Mouse (Mus musculus) neutrophil, adult 5-6 weeks (primary cell): ENCODE measurements around the gene Dlg1. TPM values are rescaled to one million over a fixed set of nuclear protein-coding genes. Genes with fewer than 3 reads are reported as not detected.

Experiments used
- ATAC-seq: fragments of 151-379, 151-347 bp; 2 replicates; pipeline ENCODE4 v1.8.0; 2017; ENCODE audit warnings: mild to moderate bottlenecking, moderate TSS enrichment; ENCODE audit not compliant: insufficient number of reproducible peaks, poor library complexity, low FRiP score, severe bottlenecking; ENCODE audit errors: extremely low read depth
- total RNA-seq: library from RNA; stranded (forward); fragments of 200-1000 nt; gene quantifications from 2 replicates; pipeline ENCODE4 v1.2.3, GENCODE M21; 2017

Dlg1 gene
- 94.7 and 103 TPM in 2 replicates for total RNA-seq

DNA sequence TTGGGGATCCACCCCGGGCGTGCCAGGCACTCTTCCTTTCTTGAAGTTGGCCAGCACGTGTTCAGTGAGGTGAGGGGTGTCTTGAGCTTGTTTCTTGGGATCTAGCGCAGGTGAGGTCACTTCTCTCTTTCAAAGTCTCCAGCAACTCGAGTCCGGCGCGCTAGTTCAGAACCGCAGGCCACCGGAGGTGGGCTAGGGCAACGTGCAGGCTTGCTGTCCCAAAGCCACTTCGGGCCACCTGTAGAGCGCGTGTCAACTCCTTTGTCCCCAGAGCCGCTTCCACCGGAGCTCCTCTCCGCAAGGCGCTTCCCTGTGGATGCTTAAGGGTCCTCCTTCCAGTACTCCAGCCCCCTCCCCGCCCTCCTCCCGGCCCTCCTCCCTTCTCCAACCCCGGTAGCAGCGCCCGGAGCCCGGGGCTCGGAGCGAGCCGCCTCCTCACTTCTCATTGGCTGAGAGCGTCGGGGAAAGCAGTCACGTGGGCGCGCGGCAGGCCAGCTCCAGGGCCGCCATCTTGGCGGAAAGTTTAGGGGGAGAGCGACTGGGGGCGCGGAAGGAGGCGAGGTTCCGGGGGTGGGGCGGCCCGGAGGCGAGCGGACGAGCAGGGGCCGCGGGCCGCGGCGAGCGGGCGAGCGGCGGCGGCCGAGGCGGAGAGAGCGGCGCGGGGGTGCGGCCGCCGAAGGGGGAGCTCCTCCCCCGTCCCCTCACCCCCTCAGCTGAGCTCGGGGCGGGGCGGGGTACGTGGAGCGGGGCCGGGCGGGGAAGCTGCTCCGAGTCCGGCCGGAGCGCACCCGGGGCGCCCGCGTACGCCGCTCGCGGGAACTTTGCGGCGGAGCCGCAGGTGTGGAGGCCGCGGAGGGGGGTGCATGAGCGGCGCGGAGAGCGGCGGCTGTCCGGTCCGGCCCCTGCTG, at the start of gene Dlg1:
Gene Dlg1 (plus strand): TSS at position 65 of the 908 bp plus-strand sequence.
- ATAC-seq: peak; percentile 83

DNA sequence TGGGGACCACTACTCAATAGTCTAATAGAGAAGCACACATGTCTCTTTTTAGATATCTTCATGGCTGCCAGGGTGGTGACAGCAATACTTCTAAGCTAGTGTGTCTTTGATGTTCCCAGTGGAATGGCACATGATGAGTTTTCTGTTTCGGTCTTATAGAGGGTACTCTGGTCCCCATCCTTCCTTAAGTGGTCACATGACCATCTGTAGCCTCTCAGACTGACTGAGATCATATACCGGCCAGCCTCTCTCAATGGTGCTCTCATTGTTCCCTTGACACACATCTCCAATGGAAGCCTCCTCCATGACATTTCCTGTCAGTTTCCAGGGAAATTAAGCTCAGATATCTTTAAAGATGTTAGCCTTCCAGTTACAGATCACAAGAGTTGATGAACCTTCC, 46.9 kb upstream of the Dlg1 start:
- no peak for ATAC-seq

DNA sequence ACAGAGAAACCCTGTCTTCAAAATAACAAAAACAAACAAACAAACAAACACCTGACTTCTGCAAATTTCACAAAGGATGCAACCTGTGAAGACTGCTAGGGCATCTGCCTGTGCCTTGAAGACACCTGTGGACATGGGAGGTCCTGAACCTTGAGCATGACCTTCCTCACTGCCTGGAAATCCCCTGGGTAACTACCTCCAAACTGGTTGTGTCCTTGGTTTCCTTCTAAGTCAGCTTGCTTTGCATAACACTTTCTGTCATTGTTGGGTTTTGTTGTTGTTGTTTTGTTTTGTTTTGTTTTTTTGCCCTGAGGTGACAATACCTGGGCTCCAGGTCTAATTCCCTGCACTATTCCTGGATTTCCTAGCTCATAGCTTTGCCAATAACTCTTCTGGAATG, 46.1 kb upstream of the Dlg1 start:
- ATAC-seq: no peak

DNA sequence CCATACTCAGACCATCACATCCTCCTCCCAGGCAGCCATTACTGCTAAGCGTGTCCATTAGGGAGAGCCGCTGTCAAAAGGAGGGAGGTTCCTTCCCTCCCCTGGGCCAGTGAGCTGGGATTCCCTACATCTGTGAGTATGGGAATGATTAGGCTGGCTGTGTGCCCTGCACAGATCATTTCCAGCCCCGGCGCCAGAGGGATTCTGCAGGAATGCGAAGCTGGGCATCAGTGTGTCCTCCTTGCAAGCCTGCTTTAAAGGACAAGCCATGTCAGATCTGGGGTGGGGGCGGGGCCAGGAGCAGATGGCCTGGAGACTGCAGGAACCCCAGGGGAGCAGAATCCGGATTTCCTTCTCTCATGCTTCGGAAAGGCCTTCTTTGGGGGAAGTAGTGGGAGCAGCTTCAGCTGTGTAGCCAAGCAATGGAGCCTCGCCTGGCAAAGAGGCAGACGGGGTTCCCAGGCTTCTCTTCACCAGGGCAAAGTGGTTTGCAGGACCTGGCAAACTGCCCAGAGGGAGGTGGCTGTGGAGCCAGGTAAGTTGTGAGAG, 45.3 kb upstream of the Dlg1 start:
- no peak for ATAC-seq

DNA sequence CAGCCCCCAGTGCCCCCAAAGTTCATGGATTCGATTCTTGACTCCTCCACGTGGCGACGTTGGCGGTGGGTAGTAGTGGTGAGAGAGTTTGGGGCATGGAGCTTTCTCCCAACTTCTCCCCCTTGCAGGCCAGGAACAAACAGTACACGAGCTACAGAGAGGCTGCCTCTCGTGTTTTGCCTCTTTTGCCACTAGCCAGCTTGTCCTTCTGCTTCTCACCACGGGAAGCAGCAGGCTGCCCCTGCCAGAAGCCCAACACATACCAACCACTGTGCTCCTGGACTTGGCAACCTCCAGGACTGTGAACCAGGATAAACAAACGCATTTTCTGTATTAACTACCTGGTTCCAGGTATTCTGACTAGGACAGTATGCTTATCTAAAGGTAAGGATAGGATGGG, 44.6 kb upstream of the Dlg1 start:
- no peak for ATAC-seq

DNA sequence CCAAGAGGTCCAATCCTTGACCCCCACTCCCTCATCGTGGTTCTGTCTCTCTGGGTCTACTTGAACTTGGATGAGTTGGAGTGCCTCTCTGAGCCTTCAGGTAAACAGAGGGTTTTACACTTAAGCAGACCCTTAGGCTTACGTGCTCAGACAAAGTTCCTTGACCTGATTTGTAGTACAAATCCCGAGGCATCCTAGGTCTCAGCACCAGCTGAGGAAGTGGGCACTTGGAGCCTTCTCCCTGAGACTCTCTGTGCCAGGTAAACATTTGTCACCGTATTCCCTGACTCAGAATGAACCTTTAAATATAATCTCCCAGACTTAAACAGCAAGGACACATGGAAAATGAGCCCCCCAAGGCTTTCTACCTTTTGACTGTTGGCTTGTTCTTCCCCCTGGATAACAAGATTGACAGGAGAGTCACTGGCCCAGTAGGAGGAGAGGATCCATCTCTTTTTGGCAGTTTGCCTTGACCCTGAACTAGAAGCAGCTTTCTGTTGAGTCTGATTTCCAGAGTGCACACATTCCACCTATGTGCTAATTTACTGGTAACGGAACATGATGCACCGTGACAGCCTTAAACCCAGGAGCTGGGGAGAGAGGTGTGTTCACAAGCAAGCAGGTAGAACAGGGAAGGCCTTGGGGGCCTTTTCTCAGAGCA, 43.4 kb upstream of the Dlg1 start:
- ATAC-seq: no peak

DNA sequence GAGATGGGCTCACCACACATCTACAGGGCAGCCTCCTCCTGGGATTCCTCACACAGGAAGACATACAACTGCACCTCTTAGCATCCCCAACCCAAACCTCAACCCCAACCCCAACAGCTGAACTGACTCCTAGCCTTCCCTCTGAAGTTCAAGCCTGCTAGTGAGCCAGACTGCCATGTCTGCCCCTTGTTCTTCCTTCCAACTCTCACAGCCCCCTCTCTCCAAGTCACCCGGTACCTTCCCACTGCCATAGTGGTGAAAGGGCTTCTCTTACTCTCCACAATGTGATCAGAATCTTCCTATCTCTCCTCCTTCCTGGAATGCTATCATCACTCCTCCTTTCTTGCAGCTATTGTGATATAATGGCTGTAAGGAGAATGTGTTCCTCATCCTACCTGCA, 40.9 kb upstream of the Dlg1 start:
- no peak for ATAC-seq

DNA sequence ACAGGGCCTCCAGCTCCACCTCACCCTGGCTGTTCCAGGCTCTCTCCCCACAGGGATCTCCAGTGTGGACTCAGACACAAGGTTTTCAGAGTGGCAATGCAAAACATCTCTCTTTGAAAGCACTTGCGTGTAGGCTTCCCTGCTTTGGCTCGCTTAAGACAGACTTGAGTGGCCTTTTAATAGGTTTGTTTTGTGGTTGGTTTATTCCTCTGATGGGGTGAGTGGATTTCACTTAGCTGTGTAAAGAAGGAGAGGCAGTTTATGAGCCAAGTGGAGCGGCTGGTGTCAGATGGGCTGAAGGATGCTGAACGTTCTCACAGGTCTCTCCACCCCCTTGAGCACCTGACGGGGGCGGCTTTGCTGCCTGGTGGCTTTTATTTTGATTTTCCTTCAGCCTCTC, 40.1 kb upstream of the Dlg1 start:
- no peak for ATAC-seq

DNA sequence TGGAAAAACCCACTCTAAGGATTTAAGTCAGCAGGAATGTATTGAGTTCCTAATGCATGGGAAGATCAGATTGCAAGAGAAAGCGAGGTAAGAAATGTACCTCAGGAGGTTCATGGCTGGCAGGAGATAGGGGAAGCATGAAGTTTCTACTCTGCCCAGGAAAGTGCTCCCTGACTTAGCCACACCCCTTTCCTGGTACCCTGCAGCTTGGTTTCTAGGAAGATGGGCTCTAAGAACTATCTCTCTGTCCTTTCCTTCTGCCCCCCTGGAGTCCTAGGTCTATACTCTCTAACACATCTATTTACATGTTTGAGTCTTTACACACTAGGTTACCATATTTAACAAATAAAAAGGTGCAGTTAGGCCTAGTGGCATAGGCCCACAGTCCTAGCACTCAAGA, 38.5 kb upstream of the Dlg1 start:
- no peak for ATAC-seq

DNA sequence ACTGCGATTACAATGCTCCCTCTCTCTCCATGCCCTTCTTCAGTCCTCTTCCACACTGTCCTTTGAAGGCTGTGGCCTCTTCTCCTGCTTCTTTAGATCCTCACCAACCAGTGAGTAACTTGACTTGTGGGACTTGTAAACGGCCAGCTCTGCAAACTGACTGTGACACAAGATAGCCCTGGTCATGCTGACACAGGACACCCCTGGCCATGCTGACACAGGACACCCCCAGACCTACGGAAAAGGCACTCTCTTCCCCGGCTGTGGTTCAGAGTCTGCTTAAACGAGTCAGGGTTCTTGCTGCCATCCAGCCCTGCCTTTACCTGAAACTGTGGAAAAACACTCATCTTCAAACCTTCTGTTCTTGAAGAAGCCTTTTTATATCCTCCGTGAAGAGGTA, 36.9 kb upstream of the Dlg1 start:
- no peak for ATAC-seq

DNA sequence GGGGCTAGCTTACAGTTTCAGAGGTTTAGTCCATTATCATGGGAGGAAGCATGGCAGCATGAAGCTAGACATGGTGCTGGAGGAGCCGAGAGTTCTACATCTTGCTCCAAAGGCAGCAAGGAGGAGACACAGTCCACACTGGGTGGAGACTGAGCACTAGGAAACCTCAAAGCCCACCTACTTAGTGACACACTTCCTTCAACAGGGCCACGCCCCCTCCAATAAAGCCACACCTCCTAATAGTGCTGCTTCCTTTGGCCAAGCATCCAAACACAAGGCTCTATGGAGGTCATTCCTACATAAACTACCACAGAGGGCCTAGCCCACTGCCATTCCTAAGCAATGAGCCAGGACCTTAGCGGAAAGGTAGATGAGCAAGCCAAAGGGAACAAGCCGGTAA, 32.9 kb upstream of the Dlg1 start:
- ATAC-seq: no peak

DNA sequence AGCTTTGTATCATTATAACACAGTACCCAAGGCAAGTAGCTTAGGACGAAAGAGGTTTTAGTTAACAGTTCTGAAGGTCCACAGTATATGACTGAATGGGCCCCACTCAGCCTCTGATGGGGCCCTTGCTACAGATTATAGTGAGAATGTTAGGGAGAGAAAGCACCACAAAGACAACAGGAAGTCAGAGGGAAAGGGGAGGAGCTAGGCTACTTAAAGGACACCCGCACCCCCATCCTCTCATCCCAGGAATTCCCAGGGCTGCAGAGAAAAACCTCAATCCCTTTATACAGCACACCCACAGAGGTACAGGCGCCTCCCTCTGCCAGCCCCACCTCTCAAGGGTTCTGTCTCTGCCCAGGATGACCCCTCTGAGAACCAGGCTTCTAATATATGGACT, 32.2 kb upstream of the Dlg1 start:
- ATAC-seq: no peak

DNA sequence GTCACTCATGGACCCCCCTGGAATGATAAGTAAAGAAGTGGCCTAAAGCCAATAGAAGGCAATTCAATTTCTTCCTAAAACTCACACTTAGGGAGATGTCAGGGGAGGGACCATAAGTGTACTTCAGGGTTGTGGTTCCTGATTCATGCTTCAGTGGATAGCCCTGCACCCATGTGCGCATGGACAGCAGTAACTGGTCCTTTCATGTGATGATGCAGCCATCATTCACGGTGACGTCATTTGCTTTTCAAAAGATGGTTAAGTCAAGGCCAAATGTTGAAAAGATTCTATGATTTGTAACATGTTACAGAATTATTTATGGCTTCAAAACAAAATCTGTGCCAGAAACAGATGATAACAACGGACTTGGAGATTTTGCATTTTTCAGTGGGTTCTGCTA, 28.9 kb upstream of the Dlg1 start:
- no peak for ATAC-seq

DNA sequence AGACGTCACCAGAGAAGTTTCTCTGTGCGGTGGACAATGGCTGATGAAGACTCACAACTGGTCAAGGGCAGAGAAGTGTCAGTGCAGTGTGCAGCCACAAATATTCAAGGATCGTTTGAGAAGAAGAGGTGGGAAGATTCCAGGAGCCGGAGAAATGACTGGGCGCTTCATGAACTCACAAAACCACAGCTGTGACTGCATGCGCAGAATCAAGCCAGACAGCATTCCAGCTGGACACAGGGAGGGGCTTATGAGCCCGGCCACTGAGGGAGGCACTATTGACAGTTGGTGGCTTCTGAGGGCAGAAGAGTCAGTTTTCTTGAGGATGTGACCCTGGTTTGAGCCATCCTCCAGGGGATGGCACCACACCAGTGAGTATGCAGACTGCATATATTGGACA, 24.9 kb upstream of the Dlg1 start:
- ATAC-seq: no peak

DNA sequence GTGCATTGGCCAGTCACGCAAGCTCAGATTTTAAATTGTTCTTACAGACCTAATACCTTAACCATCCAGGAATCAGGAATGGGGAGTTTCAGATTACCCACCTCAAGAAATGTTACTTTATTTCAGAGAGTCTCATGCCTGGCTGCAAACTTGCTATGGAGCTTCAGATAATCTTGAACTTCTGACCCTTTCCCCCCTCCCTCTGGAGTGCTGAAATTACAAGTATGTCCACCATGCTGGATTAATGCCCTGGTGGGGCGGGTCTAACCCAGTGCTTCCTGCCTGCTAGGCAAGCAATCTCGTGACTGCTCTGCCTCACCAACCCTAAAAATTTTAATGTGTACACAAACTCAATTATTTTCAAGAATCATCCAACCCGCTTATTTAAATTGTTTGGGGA, 23.3 kb upstream of the Dlg1 start:
- no peak for ATAC-seq

DNA sequence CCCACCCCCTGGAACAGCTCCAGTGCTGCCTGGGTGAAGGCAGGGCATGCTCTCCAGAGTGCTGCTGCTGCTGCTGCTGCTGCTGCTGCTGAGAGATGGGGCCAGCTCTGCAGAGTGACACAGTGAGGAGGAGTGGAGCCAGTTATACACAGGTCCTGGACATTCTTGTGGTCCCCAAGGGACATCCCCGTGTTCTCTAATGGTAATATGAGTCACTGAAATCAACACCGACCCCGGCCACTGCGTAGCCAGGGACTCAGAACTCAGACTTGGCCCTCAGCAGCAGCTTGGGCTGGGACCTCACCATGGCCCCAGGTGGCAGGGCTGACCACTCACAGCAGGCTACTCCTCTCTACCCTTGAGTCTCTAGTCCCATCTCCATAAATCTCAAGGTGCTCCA, 21.5 kb upstream of the Dlg1 start:
- no peak for ATAC-seq

DNA sequence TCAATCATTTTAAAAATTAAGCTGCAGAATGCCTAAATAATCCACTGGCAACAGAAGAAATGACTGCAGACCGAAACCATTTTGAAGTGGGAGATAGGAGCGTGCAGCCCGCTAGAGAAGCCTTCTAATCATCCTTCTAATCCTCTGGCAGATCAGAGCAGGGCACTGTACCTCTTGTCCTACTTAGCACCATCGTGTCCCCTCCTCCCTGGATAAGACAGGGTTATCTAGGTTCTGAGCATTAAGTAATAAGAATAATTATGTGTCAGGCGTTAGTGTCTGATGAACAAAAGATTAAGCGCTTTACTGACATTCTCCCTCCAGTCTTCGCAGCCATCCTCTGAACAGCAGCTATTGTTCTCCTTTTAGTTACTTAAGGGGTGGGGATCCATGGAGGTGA, 16.0 kb upstream of the Dlg1 start:
- ATAC-seq: no peak

DNA sequence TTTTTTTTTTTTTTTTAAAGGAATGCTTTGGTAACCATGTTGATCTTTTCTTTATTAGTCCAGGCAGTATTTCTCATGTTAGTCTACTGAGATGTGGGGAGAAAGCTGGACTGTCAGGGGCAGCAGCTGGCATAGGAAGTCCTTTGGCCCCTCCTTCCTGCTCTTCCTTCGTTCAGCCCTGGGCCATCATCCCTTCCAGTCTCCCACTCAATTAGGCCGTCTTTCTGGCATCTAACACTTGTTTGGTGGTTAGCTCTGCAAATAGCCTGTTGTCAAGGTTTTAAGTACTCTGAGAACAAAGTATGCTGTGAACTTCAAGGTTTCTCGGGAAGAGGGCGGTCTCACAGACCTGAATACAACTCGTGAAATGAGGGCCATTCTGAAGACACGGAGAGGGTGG, 12.5 kb upstream of the Dlg1 start:
- ATAC-seq: no peak

DNA sequence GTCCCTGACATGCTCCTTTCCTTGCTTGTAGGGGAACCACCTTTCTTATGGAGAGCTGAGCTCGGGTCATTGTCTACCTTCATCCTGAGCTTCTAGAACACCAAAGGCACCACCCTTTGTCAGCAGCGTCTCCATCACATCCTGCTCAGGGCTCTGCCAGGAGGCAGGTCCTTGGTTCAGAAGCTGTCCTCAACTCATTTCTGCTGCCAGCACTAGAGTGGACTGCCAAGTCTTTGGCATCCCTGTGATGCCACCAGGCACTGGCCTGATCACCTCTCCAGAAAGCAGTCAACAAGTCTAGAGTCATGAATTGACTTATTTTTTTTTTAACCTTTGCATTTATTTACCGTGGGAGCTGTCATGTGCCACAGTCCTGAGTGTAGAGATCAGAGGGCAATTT, 11.7 kb upstream of the Dlg1 start:
- ATAC-seq: no peak

DNA sequence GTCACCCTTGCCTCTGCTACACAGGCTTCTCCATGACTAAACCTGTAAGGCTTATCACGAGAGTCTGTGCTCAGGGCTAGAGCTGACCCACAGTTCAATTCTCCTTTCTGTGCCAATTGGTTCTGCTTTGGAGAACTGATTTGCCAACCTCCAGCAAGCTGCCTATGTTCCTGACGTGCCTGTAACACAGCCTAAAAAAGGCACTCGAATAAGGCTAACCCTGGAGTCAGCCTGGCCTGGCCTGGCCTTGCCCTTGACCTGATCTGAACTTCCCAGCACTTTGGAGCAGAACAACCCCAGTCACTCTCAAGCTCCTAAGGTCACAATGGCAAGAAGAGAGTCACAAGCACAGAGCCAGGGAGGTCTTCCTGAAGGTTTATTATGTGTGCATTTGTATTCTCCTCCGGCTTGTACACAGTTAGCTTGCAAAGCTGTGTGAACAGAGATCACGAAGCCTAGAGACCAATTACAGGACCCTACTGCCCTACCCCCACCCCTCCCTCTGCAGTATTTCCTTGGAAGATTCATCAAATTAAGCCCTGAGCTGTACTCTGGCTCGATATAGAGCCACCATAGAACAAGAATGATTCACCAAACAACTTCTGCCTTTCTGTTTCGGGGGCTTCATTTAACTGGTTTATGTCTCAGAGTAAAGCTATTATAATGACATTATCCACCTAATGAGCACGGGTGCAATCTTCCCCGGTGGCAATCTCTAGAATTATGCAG, 11.0 kb upstream of the Dlg1 start:
- no peak for ATAC-seq
